Mouse (Mus musculus): ENCODE results near the gene Mmp1b. TPM values are rescaled to one million over a fixed set of nuclear protein-coding genes. Genes with fewer than 3 reads are reported as not detected.
"Not testable (repeated sequence)": the region's sequence is repeated elsewhere in the genome, so short reads cannot be mapped to it uniquely, and the experiment has no call there.

The Mmp1b gene
- not detected in 2 replicates for polyA plus RNA-seq (2011; ENCODE audit: insufficient read depth, insufficient read length, low read depth, missing spikeins)

DNA sequence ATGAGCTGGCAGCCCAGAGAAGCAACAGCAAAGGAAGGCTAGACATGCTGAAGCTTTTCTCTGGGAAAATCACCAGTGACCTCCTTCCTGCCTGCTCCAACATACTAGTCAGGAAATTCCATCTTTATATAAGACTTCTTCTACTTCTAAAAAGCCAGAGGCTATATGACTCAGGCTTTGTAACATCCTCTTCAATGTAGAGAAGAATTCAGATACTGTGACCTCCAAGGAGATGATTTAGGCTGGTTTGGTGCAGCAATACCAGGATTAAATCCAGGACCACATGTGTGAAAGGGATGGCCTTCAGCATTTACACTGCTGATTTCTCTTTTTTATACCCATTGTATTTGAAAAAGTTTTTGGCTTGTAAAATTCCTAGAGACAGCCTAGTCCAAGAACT is at the start of gene Mmp1b:
Gene Mmp1b (minus strand): TSS at position 101 of the 400 bp plus-strand sequence.
- Histone ChIP-seq H3K4me3 (ENCODE audit: low read depth, low read length) (no peak within 1 kb of the TSS), H3K36me3 (ENCODE audit: control insufficient read depth, insufficient read depth, low read length, poor library complexity, severe bottlenecking) (no peaks in the 10 kb centered on the region), H3K9ac (ENCODE audit: low read depth, poor library complexity, severe bottlenecking) (no peak within 1 kb of the TSS), H3K9me3 (replicated peaks; ENCODE audit: control insufficient read depth, insufficient read depth, low read length, poor library complexity, severe bottlenecking) (peaks cover 18% of the 10 kb centered on the region), H3K27ac (ENCODE audit: insufficient read depth, low read length) (no peak within 1 kb of the TSS), H3K4me1 (ENCODE audit: control insufficient read depth, insufficient read depth, low read length) (no peaks in the 10 kb centered on the region), H3K27me3 (ENCODE audit: control insufficient read depth, insufficient read depth, low read length, poor library complexity, severe bottlenecking) (no peaks in the 10 kb centered on the region)
- no peak for TF ChIP-seq POLR2A (IDR thresholded peaks at IDR 0.05; ENCODE audit: insufficient read depth, low read length)
- TF ChIP-seq EP300 (IDR thresholded peaks at IDR 0.05; ENCODE audit: insufficient read depth, low read depth, low read length), result no peak
- no peak for TF ChIP-seq CTCF (IDR thresholded peaks at IDR 0.05; ENCODE audit: low read depth, low read length)

DNA sequence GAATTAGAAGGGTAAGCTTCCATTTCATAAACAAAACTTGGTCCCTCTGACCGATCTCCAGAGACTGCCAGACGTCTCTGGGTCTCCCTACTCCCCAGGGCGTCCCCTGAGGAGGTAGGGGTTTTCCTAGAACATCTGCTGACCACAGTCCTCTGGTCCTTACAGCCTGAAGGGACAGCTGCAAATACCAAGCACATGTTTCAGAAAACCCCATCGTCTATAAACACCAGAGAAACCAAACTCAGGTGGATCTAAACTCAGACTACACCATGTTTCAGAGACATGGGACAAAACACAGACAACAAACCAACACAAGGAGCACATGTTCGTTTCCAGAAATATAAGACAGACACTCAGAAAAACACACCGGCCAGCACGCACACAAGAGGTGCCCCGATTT is 8.7 kb upstream of the Mmp1b start:
- H3K27me3 ChIP-seq (ENCODE audit: control insufficient read depth, insufficient read depth, low read length, poor library complexity, severe bottlenecking); H3K9me3 ChIP-seq (replicated peaks; ENCODE audit: control insufficient read depth, insufficient read depth, low read length, poor library complexity, severe bottlenecking); H3K4me3 ChIP-seq (ENCODE audit: low read depth, low read length); H3K9ac ChIP-seq (ENCODE audit: low read depth, poor library complexity, severe bottlenecking); H3K36me3 ChIP-seq (ENCODE audit: control insufficient read depth, insufficient read depth, low read length, poor library complexity, severe bottlenecking); H3K27ac ChIP-seq (ENCODE audit: insufficient read depth, low read length); H3K4me1 ChIP-seq (ENCODE audit: control insufficient read depth, insufficient read depth, low read length): not testable (repeated sequence)

DNA sequence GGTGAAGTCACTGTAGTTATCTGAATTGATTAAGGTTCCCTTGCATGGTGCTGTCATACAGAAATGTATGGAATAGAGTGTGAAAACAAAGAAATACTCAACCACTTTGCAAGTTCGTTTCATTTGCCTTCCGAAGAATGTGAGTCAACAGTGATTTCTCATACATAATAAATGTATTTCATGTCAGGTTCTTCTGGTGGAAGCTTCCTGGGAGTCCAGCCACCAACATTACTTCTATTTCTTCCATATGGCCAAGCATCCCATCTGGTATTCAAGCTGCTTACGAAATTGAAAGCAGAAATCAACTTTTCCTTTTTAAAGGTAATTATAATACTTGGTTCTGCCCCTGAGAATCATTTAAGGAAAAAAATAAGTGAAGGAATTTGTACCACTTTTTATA is 33.3 kb downstream of the Mmp1b start:
- TF ChIP-seq CTCF (IDR thresholded peaks at IDR 0.05; ENCODE audit: low read depth, low read length) (no peak), POLR2A (IDR thresholded peaks at IDR 0.05; ENCODE audit: insufficient read depth, low read length) (no peak), EP300 (IDR thresholded peaks at IDR 0.05; ENCODE audit: insufficient read depth, low read depth, low read length) (no peak)
- H3K4me3 ChIP-seq (ENCODE audit: low read depth, low read length), result no peak overlapping the region
- no peak overlapping the region for H3K27ac ChIP-seq (ENCODE audit: insufficient read depth, low read length)
- no peaks in the 10 kb centered on the region for H3K4me1 ChIP-seq (ENCODE audit: control insufficient read depth, insufficient read depth, low read length)
- H3K27me3 ChIP-seq (ENCODE audit: control insufficient read depth, insufficient read depth, low read length, poor library complexity, severe bottlenecking), result no peaks in the 10 kb centered on the region
- no peaks in the 10 kb centered on the region for H3K36me3 ChIP-seq (ENCODE audit: control insufficient read depth, insufficient read depth, low read length, poor library complexity, severe bottlenecking)
- H3K9me3 ChIP-seq (replicated peaks; ENCODE audit: control insufficient read depth, insufficient read depth, low read length, poor library complexity, severe bottlenecking), result no peaks in the 10 kb centered on the region
- H3K9ac ChIP-seq (ENCODE audit: low read depth, poor library complexity, severe bottlenecking), result no peak overlapping the region

DNA sequence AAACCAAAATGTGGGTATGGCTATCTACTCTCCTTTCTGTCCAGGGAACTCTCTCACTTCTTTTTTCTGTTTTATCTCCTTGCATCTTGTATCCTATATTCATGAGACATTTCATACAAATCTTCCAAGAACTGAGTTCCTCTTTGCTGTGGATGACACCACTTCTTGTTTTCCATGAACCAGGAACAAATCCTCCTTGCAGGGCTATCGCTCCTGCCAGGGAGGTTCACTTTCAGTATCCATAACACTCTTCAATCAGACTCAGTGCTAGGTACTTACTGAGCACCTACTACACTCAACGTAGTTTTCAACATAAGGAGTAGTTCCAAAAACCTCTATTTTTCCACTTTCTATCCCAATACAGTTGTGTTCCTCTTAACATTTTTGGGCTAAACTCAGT is 42.3 kb downstream of the Mmp1b start:
- no peak for TF ChIP-seq POLR2A (IDR thresholded peaks at IDR 0.05; ENCODE audit: insufficient read depth, low read length)
- TF ChIP-seq EP300 (IDR thresholded peaks at IDR 0.05; ENCODE audit: insufficient read depth, low read depth, low read length), result no peak
- TF ChIP-seq CTCF (IDR thresholded peaks at IDR 0.05; ENCODE audit: low read depth, low read length), result no peak
- Histone ChIP-seq H3K9me3 (replicated peaks; ENCODE audit: control insufficient read depth, insufficient read depth, low read length, poor library complexity, severe bottlenecking) (no peaks in the 10 kb centered on the region), H3K4me1 (ENCODE audit: control insufficient read depth, insufficient read depth, low read length) (no peaks in the 10 kb centered on the region), H3K9ac (ENCODE audit: low read depth, poor library complexity, severe bottlenecking) (no peak overlapping the region), H3K27me3 (ENCODE audit: control insufficient read depth, insufficient read depth, low read length, poor library complexity, severe bottlenecking) (no peaks in the 10 kb centered on the region), H3K4me3 (ENCODE audit: low read depth, low read length) (no peak overlapping the region), H3K27ac (ENCODE audit: insufficient read depth, low read length) (no peak overlapping the region), H3K36me3 (ENCODE audit: control insufficient read depth, insufficient read depth, low read length, poor library complexity, severe bottlenecking) (no peaks in the 10 kb centered on the region)

- no peak within 1 kb of the TSS for H3K4me3 ChIP-seq (ENCODE audit: low read depth, low read length)
Observed at GRCm38 (mm10) chr9:7344107-7344506, 43.7 kb downstream of the Mmp1b start, which contains the start of gene Mmp12. TSS of gene Mmp12 (plus strand) at chr9:7344381.

DNA sequence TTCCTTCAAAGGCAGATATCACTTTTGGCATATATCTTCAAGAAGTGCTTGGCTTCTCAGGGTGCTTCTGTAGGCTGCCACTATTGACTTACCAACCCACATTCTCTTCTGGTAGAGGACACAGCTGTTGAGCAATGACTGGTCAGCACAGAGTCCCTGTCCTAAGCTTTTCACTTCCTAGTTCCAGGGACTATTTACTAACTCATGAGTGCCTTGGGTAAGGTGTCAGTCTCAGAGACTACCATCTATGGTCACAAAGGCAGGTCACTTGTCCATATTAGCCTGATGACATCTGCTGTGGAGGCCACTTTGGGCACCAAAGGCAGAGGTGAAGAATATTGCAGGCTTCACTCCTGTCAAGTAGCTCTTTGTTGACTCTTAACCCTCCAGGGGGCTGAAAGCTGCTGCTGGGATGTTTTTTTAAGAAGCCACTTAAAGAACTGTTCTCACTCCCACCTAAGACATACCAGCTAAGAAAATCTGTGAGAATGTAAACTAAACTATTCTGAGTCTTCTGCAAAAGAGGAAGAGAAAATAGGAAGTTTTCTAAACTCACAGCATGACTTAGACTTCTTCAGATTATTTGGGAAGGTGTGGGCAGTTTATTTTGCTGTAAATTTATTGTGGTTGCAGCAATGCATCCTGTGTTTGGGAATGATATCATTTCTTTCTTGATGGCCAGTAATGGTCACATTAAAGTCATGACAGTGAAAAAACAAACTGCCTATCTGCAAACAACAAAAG is 50.9 kb downstream of the Mmp1b start:
- Histone ChIP-seq H3K9ac (ENCODE audit: low read depth, poor library complexity, severe bottlenecking) (no peak overlapping the region), H3K27ac (ENCODE audit: insufficient read depth, low read length) (no peak overlapping the region), H3K9me3 (replicated peaks; ENCODE audit: control insufficient read depth, insufficient read depth, low read length, poor library complexity, severe bottlenecking) (no peaks in the 10 kb centered on the region), H3K27me3 (ENCODE audit: control insufficient read depth, insufficient read depth, low read length, poor library complexity, severe bottlenecking) (no peaks in the 10 kb centered on the region), H3K36me3 (ENCODE audit: control insufficient read depth, insufficient read depth, low read length, poor library complexity, severe bottlenecking) (no peaks in the 10 kb centered on the region), H3K4me3 (ENCODE audit: low read depth, low read length) (no peak overlapping the region), H3K4me1 (ENCODE audit: control insufficient read depth, insufficient read depth, low read length) (no peaks in the 10 kb centered on the region)
- TF ChIP-seq EP300 (IDR thresholded peaks at IDR 0.05; ENCODE audit: insufficient read depth, low read depth, low read length) (no peak), CTCF (IDR thresholded peaks at IDR 0.05; ENCODE audit: low read depth, low read length) (no peak), POLR2A (IDR thresholded peaks at IDR 0.05; ENCODE audit: insufficient read depth, low read length) (no peak)

More at GRCm38 (mm10) chr9:7344107-7344506, 43.7 kb downstream of the Mmp1b start, which contains the start of gene Mmp12:
- H3K9ac ChIP-seq (ENCODE audit: low read depth, poor library complexity, severe bottlenecking), result no peak within 1 kb of the TSS
- no peaks in the 10 kb centered on the region for H3K36me3 ChIP-seq (ENCODE audit: control insufficient read depth, insufficient read depth, low read length, poor library complexity, severe bottlenecking)
- no peak within 1 kb of the TSS for H3K27ac ChIP-seq (ENCODE audit: insufficient read depth, low read length)
- H3K27me3 ChIP-seq (ENCODE audit: control insufficient read depth, insufficient read depth, low read length, poor library complexity, severe bottlenecking), result no peaks in the 10 kb centered on the region
- TF ChIP-seq POLR2A (IDR thresholded peaks at IDR 0.05; ENCODE audit: insufficient read depth, low read length) (no peak), EP300 (IDR thresholded peaks at IDR 0.05; ENCODE audit: insufficient read depth, low read depth, low read length) (no peak), CTCF (IDR thresholded peaks at IDR 0.05; ENCODE audit: low read depth, low read length) (no peak)
- H3K9me3 ChIP-seq (replicated peaks; ENCODE audit: control insufficient read depth, insufficient read depth, low read length, poor library complexity, severe bottlenecking), result no peaks in the 10 kb centered on the region
- H3K4me1 ChIP-seq (ENCODE audit: control insufficient read depth, insufficient read depth, low read length), result no peaks in the 10 kb centered on the region
